Mouse (Mus musculus): ENCODE measurements around the gene Mtmr12.

DNA sequence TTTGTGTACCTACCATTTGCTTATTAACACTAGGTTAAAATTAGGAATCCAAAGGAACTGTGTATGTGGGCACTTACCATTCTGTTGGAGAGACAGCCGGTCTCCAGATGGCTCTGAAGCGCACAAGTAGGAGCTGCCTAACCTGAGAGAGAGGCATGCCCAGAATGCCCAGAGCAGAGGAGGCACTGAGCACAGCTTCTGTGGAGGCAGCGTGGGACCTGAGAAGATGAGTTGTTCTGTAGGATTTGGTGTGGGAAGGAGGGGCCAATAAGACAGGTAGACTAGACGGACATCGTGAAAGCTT lies 10.5 kb downstream of the Mtmr12 start:
- TF ChIP-seq CTCF (IDR thresholded peaks at IDR 0.05; ENCODE audit: borderline replicate concordance, insufficient read depth, low read depth, low read length) (no peak), POLR2A (IDR thresholded peaks at IDR 0.05; ENCODE audit: borderline replicate concordance, insufficient read depth, low read length) (peak; percentile 32; the same call in 1 of the 2 replicates)
